Mouse (Mus musculus): ENCODE results near the gene Frmd4a. TPM values are rescaled to one million over a fixed set of nuclear protein-coding genes. Genes with fewer than 3 reads are reported as not detected.

Frmd4a gene
- total RNA-seq, 1 experiment: 9.3 TPM

GRCm38 (mm10) chr2:4572498-4573263 lies 555.2 kb downstream of the Frmd4a start:
- no peak for DNase-seq (ENCODE audit: low read depth, low spot score)
- Histone ChIP-seq H3K4me1 (ENCODE audit: control insufficient read depth in 2 of 2, insufficient read depth in 2 of 2, low read length in 2 of 2, poor library complexity in 1 of 2) (peaks cover 17 to 31% of the 10 kb centered on the region in 2 experiments), H3K36me3 (ENCODE audit: control insufficient read depth, insufficient read depth, low read length, poor library complexity, severe bottlenecking) (peaks cover 3% of the 10 kb centered on the region), H3K9me3 (ENCODE audit: control insufficient read depth, insufficient read depth, low read depth, low read length) (no peaks in the 10 kb centered on the region), H3K27ac (ENCODE audit: insufficient read depth, low read depth, low read length, poor library complexity, severe bottlenecking) (no peak overlapping the region), H3K4me3 (ENCODE audit: insufficient read depth in 1 of 2, low read depth in 1 of 2, low read length in 2 of 2, poor library complexity in 1 of 2, severe bottlenecking in 1 of 2) (no peak overlapping the region), H3K9ac (ENCODE audit: insufficient read depth, low read depth, low read length, poor library complexity, severe bottlenecking) (no peak overlapping the region)
- TF ChIP-seq ZNF384 (IDR thresholded peaks at IDR 0.05; ENCODE audit: low read depth, low read length): no peak
- TF ChIP-seq ZC3H11A (IDR thresholded peaks at IDR 0.05; ENCODE audit: borderline replicate concordance, low read depth, low read length): no peak
- TF ChIP-seq CHD2 (IDR thresholded peaks at IDR 0.05; ENCODE audit: low read depth, low read length): no peak
- TF ChIP-seq MAFK (IDR thresholded peaks at IDR 0.05; ENCODE audit: insufficient read depth, low read depth, low read length): no peak
- no peak for TF ChIP-seq HCFC1 (IDR thresholded peaks at IDR 0.05; ENCODE audit: borderline replicate concordance, insufficient read depth, low read length)
- in situ Hi-C loops (cut with MboI; ENCODE audit: low sequenced_read_pairs in 2 of 2, unreplicated experiment in 2 of 2): no loop called here

- H3K36me3 ChIP-seq (ENCODE audit: control insufficient read depth, insufficient read depth, low read length, poor library complexity, severe bottlenecking): peaks cover 3% of the 10 kb centered on the region
- in situ Hi-C loops (cut with MboI; ENCODE audit: low sequenced_read_pairs in 2 of 2, unreplicated experiment in 2 of 2): no loop called here
- H3K9ac ChIP-seq (ENCODE audit: insufficient read depth, low read depth, low read length, poor library complexity, severe bottlenecking): no peak overlapping the region
- no peak overlapping the region for H3K4me3 ChIP-seq (ENCODE audit: insufficient read depth in 1 of 2, low read depth in 1 of 2, low read length in 2 of 2, poor library complexity in 1 of 2, severe bottlenecking in 1 of 2)
- TF ChIP-seq MAFK (IDR thresholded peaks at IDR 0.05; ENCODE audit: insufficient read depth, low read depth, low read length) (no peak), ZC3H11A (IDR thresholded peaks at IDR 0.05; ENCODE audit: borderline replicate concordance, low read depth, low read length) (no peak), CHD2 (IDR thresholded peaks at IDR 0.05; ENCODE audit: low read depth, low read length) (no peak), ZNF384 (IDR thresholded peaks at IDR 0.05; ENCODE audit: low read depth, low read length) (no peak), HCFC1 (IDR thresholded peaks at IDR 0.05; ENCODE audit: borderline replicate concordance, insufficient read depth, low read length) (no peak)
- DNase-seq (ENCODE audit: low read depth, low spot score): no peak
- peaks cover 17 to 31% of the 10 kb centered on the region in 2 experiments for H3K4me1 ChIP-seq (ENCODE audit: control insufficient read depth in 2 of 2, insufficient read depth in 2 of 2, low read length in 2 of 2, poor library complexity in 1 of 2)
- no peak overlapping the region for H3K27ac ChIP-seq (ENCODE audit: insufficient read depth, low read depth, low read length, poor library complexity, severe bottlenecking)
- no peaks in the 10 kb centered on the region for H3K9me3 ChIP-seq (ENCODE audit: control insufficient read depth, insufficient read depth, low read depth, low read length)
Measured at GRCm38 (mm10) chr2:4573386-4573785, 555.9 kb downstream of the Frmd4a start.

GRCm38 (mm10) chr2:4574251-4574650 lies 556.7 kb downstream of the Frmd4a start:
- TF ChIP-seq HCFC1 (IDR thresholded peaks at IDR 0.05; ENCODE audit: borderline replicate concordance, insufficient read depth, low read length): no peak
- no peak for TF ChIP-seq CHD2 (IDR thresholded peaks at IDR 0.05; ENCODE audit: low read depth, low read length)
- TF ChIP-seq MAFK (IDR thresholded peaks at IDR 0.05; ENCODE audit: insufficient read depth, low read depth, low read length): no peak
- no peak for TF ChIP-seq ZC3H11A (IDR thresholded peaks at IDR 0.05; ENCODE audit: borderline replicate concordance, low read depth, low read length)
- TF ChIP-seq ZNF384 (IDR thresholded peaks at IDR 0.05; ENCODE audit: low read depth, low read length): no peak
- H3K36me3 ChIP-seq (ENCODE audit: control insufficient read depth, insufficient read depth, low read length, poor library complexity, severe bottlenecking): peaks cover 3% of the 10 kb centered on the region; the same call in 1 of the 2 replicates
- DNase-seq (ENCODE audit: low read depth, low spot score): no peak
- no peaks in the 10 kb centered on the region for H3K9me3 ChIP-seq (ENCODE audit: control insufficient read depth, insufficient read depth, low read depth, low read length)
- H3K9ac ChIP-seq (ENCODE audit: insufficient read depth, low read depth, low read length, poor library complexity, severe bottlenecking): no peak overlapping the region
- H3K27ac ChIP-seq (ENCODE audit: insufficient read depth, low read depth, low read length, poor library complexity, severe bottlenecking): no peak overlapping the region
- in situ Hi-C loops (cut with MboI; ENCODE audit: low sequenced_read_pairs in 2 of 2, unreplicated experiment in 2 of 2): no loop called here
- H3K4me3 ChIP-seq (ENCODE audit: insufficient read depth in 1 of 2, low read depth in 1 of 2, low read length in 2 of 2, poor library complexity in 1 of 2, severe bottlenecking in 1 of 2): no peak overlapping the region
- H3K4me1 ChIP-seq (ENCODE audit: control insufficient read depth in 2 of 2, insufficient read depth in 2 of 2, low read length in 2 of 2, poor library complexity in 1 of 2): peaks cover 17 to 31% of the 10 kb centered on the region in 2 experiments

- peak overlapping the region; percentile 45; the same call in 1 of the 2 replicates for H3K27ac ChIP-seq (ENCODE audit: insufficient read depth, low read depth, low read length, poor library complexity, severe bottlenecking)
- H3K36me3 ChIP-seq (ENCODE audit: control insufficient read depth, insufficient read depth, low read length, poor library complexity, severe bottlenecking): peaks cover 3% of the 10 kb centered on the region; the same call in 1 of the 2 replicates
- peak; percentile 88 for DNase-seq (ENCODE audit: low read depth, low spot score)
- H3K9me3 ChIP-seq (ENCODE audit: control insufficient read depth, insufficient read depth, low read depth, low read length): no peaks in the 10 kb centered on the region
- TF ChIP-seq ZNF384 (IDR thresholded peaks at IDR 0.05; ENCODE audit: low read depth, low read length): no peak
- peak; percentile 17; the same call in 1 of the 2 replicates for TF ChIP-seq CHD2 (IDR thresholded peaks at IDR 0.05; ENCODE audit: low read depth, low read length)
- no peak for TF ChIP-seq MAFK (IDR thresholded peaks at IDR 0.05; ENCODE audit: insufficient read depth, low read depth, low read length)
- peaks cover 17 to 31% of the 10 kb centered on the region in 2 experiments for H3K4me1 ChIP-seq (ENCODE audit: control insufficient read depth in 2 of 2, insufficient read depth in 2 of 2, low read length in 2 of 2, poor library complexity in 1 of 2)
- H3K9ac ChIP-seq (ENCODE audit: insufficient read depth, low read depth, low read length, poor library complexity, severe bottlenecking): no peak overlapping the region
- in situ Hi-C loops (cut with MboI; ENCODE audit: low sequenced_read_pairs in 2 of 2, unreplicated experiment in 2 of 2): no loop called here
- no peak overlapping the region for H3K4me3 ChIP-seq (ENCODE audit: insufficient read depth in 1 of 2, low read depth in 1 of 2, low read length in 2 of 2, poor library complexity in 1 of 2, severe bottlenecking in 1 of 2)
Measured at GRCm38 (mm10) chr2:4575163-4575562, 557.6 kb downstream of the Frmd4a start.

All from ES-E14 (cell line).